Mouse (Mus musculus) kidney, embryonic 16.5 days (tissue): ENCODE measurements at regions not wholly inside any gene's neighbourhood (a gene's known extent, or its start where the extent isn't known, plus 50 kb on each side); places are given as distances from the start of the nearest gene placed in this dataset.

ENCODE experiments used
- ATAC-seq: fragments of 200-750 bp; cut with Nextera tagmentation; 2 replicates; pipeline ENCODE4 v1.8.0; 2017; ENCODE audit warnings: moderate TSS enrichment; ENCODE audit not compliant: low FRiP score, low TSS enrichment
- H3K27ac ChIP-seq: fragments of 300-500 bp; sonication (generic); 2 replicates; pipeline ENCODE4 v1.5.1; 2014; ENCODE audit warnings: low read length
- H3K27me3 ChIP-seq: fragments of 300-500 bp; sonication (generic); 2 replicates; pipeline ENCODE4 v1.6.1; 2014; ENCODE audit warnings: low read length, control low read depth, mixed read lengths; ENCODE audit not compliant: insufficient read depth
- H3K36me3 ChIP-seq: fragments of 300-500 bp; sonication (generic); 2 replicates; pipeline ENCODE4 v1.6.1; 2014; ENCODE audit warnings: low read length, control low read depth, mixed read lengths; ENCODE audit not compliant: insufficient read depth
- H3K4me1 ChIP-seq: fragments of 300-500 bp; sonication (generic); 2 replicates; pipeline ENCODE4 v1.6.1; 2014; ENCODE audit warnings: low read length, control low read depth, mixed read lengths; ENCODE audit not compliant: insufficient read depth
- H3K4me2 ChIP-seq: fragments of 300-500 bp; sonication (generic); replicated peaks from 2 replicates; pipeline ENCODE4 v1.6.1; 2014; ENCODE audit warnings: low read depth, low read length
- H3K4me3 ChIP-seq: fragments of 300-500 bp; sonication (generic); 2 replicates; pipeline ENCODE4 v1.5.1; 2014; ENCODE audit warnings: mild to moderate bottlenecking, low read length
- H3K9ac ChIP-seq: fragments of 300-500 bp; sonication (generic); replicated peaks from 2 replicates; pipeline ENCODE4 v1.6.1; 2014; ENCODE audit warnings: low read length
- H3K9me3 ChIP-seq: fragments of 300-500 bp; sonication (generic); 2 replicates; pipeline ENCODE4 v1.6.1; 2016; ENCODE audit warnings: low read length, control low read depth
- WGBS: fragments of 180-500 bp; shearing (Covaris S2); extraction: QIAGEN DNeasy Blood & Tissue Kit; methylation state at CpG from one replicate; pipeline ENCODE4 v1.1.7; 2014; 5-methylcytosine and 5-hydroxymethylcytosine counted together

- WGBS = 55% methylated on average over 10 of the region's 10 CpGs
Measured at GRCm38 (mm10) chr4:150712856-150713255, 60.9 kb upstream of the Slc45a1 start.

GRCm38 (mm10) chr4:150711646-150712045 is 59.7 kb upstream of the Slc45a1 start:
- no peak overlapping the region for H3K27ac ChIP-seq
- WGBS = 88% methylated on average over 6 of the region's 6 CpGs

More at GRCm38 (mm10) chr4:150712856-150713255, 60.9 kb upstream of the Slc45a1 start:
- Histone ChIP-seq H3K4me1 (peaks cover 42% of the 10 kb centered on the region), H3K9ac (no peak overlapping the region), H3K27me3 (no peaks in the 10 kb centered on the region), H3K27ac (peak overlapping the region; percentile 45), H3K36me3 (no peaks in the 10 kb centered on the region), H3K4me2 (no peak overlapping the region), H3K9me3 (no peaks in the 10 kb centered on the region), H3K4me3 (no peak overlapping the region)
- ATAC-seq = no peak

GRCm38 (mm10) chr4:150709391-150710130 is 57.6 kb upstream of the Slc45a1 start:
- H3K27ac ChIP-seq = peak overlapping the region; percentile 71
- peak overlapping the region; percentile 3; the same call in 1 of the 2 replicates for H3K9ac ChIP-seq
- ATAC-seq = peak; percentile 66

More at GRCm38 (mm10) chr4:150711646-150712045, 59.7 kb upstream of the Slc45a1 start:
- Histone ChIP-seq H3K36me3 (no peaks in the 10 kb centered on the region), H3K9me3 (no peaks in the 10 kb centered on the region), H3K9ac (no peak overlapping the region), H3K4me1 (peaks cover 45% of the 10 kb centered on the region), H3K4me2 (no peak overlapping the region), H3K4me3 (no peak overlapping the region), H3K27me3 (no peaks in the 10 kb centered on the region)
- no peak for ATAC-seq

GRCm38 (mm10) chr4:150708572-150708984 is 56.6 kb upstream of the Slc45a1 start:
- H3K4me1 ChIP-seq = peaks cover 45% of the 10 kb centered on the region
- H3K27ac ChIP-seq = peak overlapping the region; percentile 66
- whole genome bisulfite sequencing = 75% methylated on average over 4 of the region's 4 CpGs
- H3K9ac ChIP-seq = no peak overlapping the region
- no peak overlapping the region for H3K4me2 ChIP-seq
- no peaks in the 10 kb centered on the region for H3K36me3 ChIP-seq
- no peaks in the 10 kb centered on the region for H3K27me3 ChIP-seq
- no peak overlapping the region for H3K4me3 ChIP-seq
- 0 out of 2 replicates have a peak, but pooled peaks have one; percentile 10 for ATAC-seq
- H3K9me3 ChIP-seq = peaks cover 5% of the 10 kb centered on the region; the same call in 1 of the 2 replicates

More at GRCm38 (mm10) chr4:150709391-150710130, 57.6 kb upstream of the Slc45a1 start:
- Histone ChIP-seq H3K4me3 (no peak overlapping the region), H3K36me3 (no peaks in the 10 kb centered on the region), H3K9me3 (no peaks in the 10 kb centered on the region), H3K4me1 (peaks cover 45% of the 10 kb centered on the region), H3K4me2 (no peak overlapping the region), H3K27me3 (no peaks in the 10 kb centered on the region)
- WGBS = 29% methylated on average over 11 of the region's 11 CpGs

- no peak overlapping the region for H3K4me2 ChIP-seq
- no peak overlapping the region for H3K4me3 ChIP-seq
- H3K9me3 ChIP-seq = peaks cover 6% of the 10 kb centered on the region; the same call in 1 of the 2 replicates
- peak; percentile 72 for ATAC-seq
- WGBS = 45% methylated on average over 20 of the region's 20 CpGs
- H3K9ac ChIP-seq = no peak overlapping the region
- peak overlapping the region; percentile 66 for H3K27ac ChIP-seq
- peaks cover 40% of the 10 kb centered on the region for H3K4me1 ChIP-seq
- H3K27me3 ChIP-seq = no peaks in the 10 kb centered on the region
- no peaks in the 10 kb centered on the region for H3K36me3 ChIP-seq
Measured at GRCm38 (mm10) chr4:150707725-150708571, 56.0 kb upstream of the Slc45a1 start.

GRCm38 (mm10) chr4:150706793-150707724 is 55.1 kb upstream of the Slc45a1 start:
- Histone ChIP-seq H3K9me3 (peaks cover 6% of the 10 kb centered on the region; the same call in 1 of the 2 replicates), H3K9ac (no peak overlapping the region; the same call in 1 of the 2 replicates), H3K36me3 (no peaks in the 10 kb centered on the region), H3K27ac (peak overlapping the region; percentile 66), H3K4me2 (no peak overlapping the region), H3K4me3 (no peak overlapping the region), H3K4me1 (peaks cover 40% of the 10 kb centered on the region), H3K27me3 (no peaks in the 10 kb centered on the region)
- WGBS = 48% methylated on average over 19 of the region's 19 CpGs
- ATAC-seq = peak; percentile 23; the same call in 1 of the 2 replicates

GRCm38 (mm10) chr4:150706291-150706690 is 54.3 kb upstream of the Slc45a1 start:
- no peak overlapping the region for H3K4me3 ChIP-seq
- peak; percentile 4; the same call in 1 of the 2 replicates for ATAC-seq
- H3K27ac ChIP-seq = 0 out of 2 replicates have a peak overlapping the region, but pooled peaks have one; percentile 31
- no peak overlapping the region for H3K9ac ChIP-seq
- H3K9me3 ChIP-seq = peaks cover 6% of the 10 kb centered on the region; the same call in 1 of the 2 replicates
- H3K4me1 ChIP-seq = peaks cover 40% of the 10 kb centered on the region
- WGBS = 85% methylated on average over 7 of the region's 7 CpGs
- no peak overlapping the region for H3K4me2 ChIP-seq
- no peaks in the 10 kb centered on the region for H3K27me3 ChIP-seq
- H3K36me3 ChIP-seq = no peaks in the 10 kb centered on the region

GRCm38 (mm10) chr4:150703266-150703665 is 51.3 kb upstream of the Slc45a1 start:
- no peaks in the 10 kb centered on the region for H3K36me3 ChIP-seq

More at GRCm38 (mm10) chr4:150703266-150703665, 51.3 kb upstream of the Slc45a1 start:
- Histone ChIP-seq H3K4me1 (peaks cover 22% of the 10 kb centered on the region), H3K9me3 (peaks cover 6% of the 10 kb centered on the region; the same call in 1 of the 2 replicates), H3K27ac (no peak overlapping the region), H3K27me3 (no peaks in the 10 kb centered on the region), H3K9ac (no peak overlapping the region), H3K4me3 (no peak overlapping the region), H3K4me2 (no peak overlapping the region)
- ATAC-seq = no peak
- WGBS = 94% methylated on average over 5 of the region's 5 CpGs
